Mouse (Mus musculus) liver, postnatal 0 days (tissue): Measurements from ENCODE around the gene Nudcd2. TPM values are rescaled to one million over a fixed set of nuclear protein-coding genes. Genes with fewer than 3 reads are reported as not detected.
A peak's percentile ranks its signal among the peaks of the same experiment; 100 is the strongest.

ENCODE experiments used
- ATAC-seq: fragments of 200-750 bp; cut with Nextera tagmentation; 2 replicates; pipeline ENCODE4 v1.8.0; 2017; ENCODE audit warnings: mild to moderate bottlenecking, moderate library complexity
- DNase-seq: peaks from one replicate; pipeline ENCODE4 v3.0.0-alpha.2; 2016
- H3K27ac ChIP-seq: fragments of 300-500 bp; sonication (generic); 2 replicates; pipeline ENCODE4 v1.5.1; 2014; ENCODE audit warnings: antibody characterized with exemption, moderate library complexity, mild to moderate bottlenecking, low read depth
- H3K27me3 ChIP-seq: fragments of 300-500 bp; sonication (generic); 2 replicates; pipeline ENCODE4 v1.6.1; 2014; ENCODE audit warnings: low read length, control low read depth, mixed read lengths; ENCODE audit not compliant: insufficient read depth
- H3K36me3 ChIP-seq: fragments of 300-500 bp; sonication (generic); replicated peaks from 2 replicates; pipeline ENCODE4 v1.6.1; 2014; ENCODE audit warnings: mild to moderate bottlenecking, control low read depth, low read length, moderate library complexity, mixed read lengths; ENCODE audit not compliant: insufficient read depth
- H3K4me1 ChIP-seq: fragments of 300-500 bp; sonication (generic); 2 replicates; pipeline ENCODE4 v1.6.1; 2014; ENCODE audit warnings: antibody characterized with exemption, mild to moderate bottlenecking, control low read depth; ENCODE audit not compliant: insufficient read depth
- H3K4me2 ChIP-seq: fragments of 300-500 bp; sonication (generic); 2 replicates; pipeline ENCODE4 v1.6.1; 2014; ENCODE audit warnings: low read depth, mild to moderate bottlenecking, low read length, moderate library complexity, mixed read lengths
- H3K4me3 ChIP-seq: fragments of 300-500 bp; sonication (generic); 2 replicates; pipeline ENCODE4 v1.5.1; 2014; ENCODE audit warnings: low read depth, low read length
- H3K9ac ChIP-seq: fragments of 300-500 bp; sonication (generic); replicated peaks from 2 replicates; pipeline ENCODE4 v1.6.1; 2014; ENCODE audit warnings: mild to moderate bottlenecking, moderate library complexity
- H3K9me3 ChIP-seq: fragments of 300-500 bp; sonication (generic); 2 replicates; pipeline ENCODE4 v1.6.1; 2016; ENCODE audit warnings: mild to moderate bottlenecking, control low read depth, low read length, mixed read lengths
- CTCF ChIP-seq: sonication (generic); IDR thresholded peaks from 2 replicates; pipeline ENCODE4 v1.5.1; 2016; ENCODE audit warnings: antibody characterized with exemption, low read depth
- EP300 ChIP-seq: IDR thresholded peaks from 2 replicates; pipeline ENCODE4 v1.6.1; 2016; ENCODE audit warnings: antibody characterized with exemption, low read depth, mild to moderate bottlenecking
- WGBS: fragments of 180-500 bp; shearing (Covaris S2); extraction: QIAGEN DNeasy Blood & Tissue Kit; methylation state at CpG from one replicate; pipeline ENCODE4 v1.1.7; 2014; ENCODE audit not compliant: insufficient replicate concordance; 5-methylcytosine and 5-hydroxymethylcytosine counted together
- polyA plus RNA-seq: library from polyadenylated mRNA; unstranded; fragments of >200 nt; fragmentation: Nextera tagmentation; extraction: Ambion mirVana; gene quantifications from 2 replicates; pipeline ENCODE4 v1.2.1, GENCODE M21; 2015

The Nudcd2 gene
- polyA plus RNA-seq, 1 experiment from 2014 or later: 70.1 TPM

DNA sequence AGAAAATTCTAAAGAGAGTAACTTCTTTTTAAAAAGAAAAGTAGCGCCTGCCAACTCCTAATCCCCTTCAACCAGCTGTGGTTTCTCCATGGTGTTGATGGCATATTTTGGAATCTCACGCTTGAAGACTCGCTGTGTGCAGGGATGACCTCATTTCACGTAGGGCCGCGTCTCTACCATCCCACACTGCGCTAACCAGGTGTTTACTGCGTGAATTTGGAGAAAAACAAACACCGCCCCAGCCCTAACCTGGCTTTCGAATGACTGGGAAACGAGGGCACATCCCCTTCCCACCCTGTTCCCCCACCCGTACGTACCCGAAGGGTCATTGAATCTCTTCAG is 499 bp upstream of the Nudcd2 start:
- Histone ChIP-seq H3K36me3 (peaks cover 26% of the 10 kb centered on the region), H3K9ac (peak overlapping the region; percentile 76), H3K9me3 (no peaks in the 10 kb centered on the region), H3K4me1 (peaks cover 15% of the 10 kb centered on the region), H3K4me2 (peak overlapping the region; percentile 91), H3K27ac (peak overlapping the region; percentile 75), H3K4me3 (peak overlapping the region; percentile 84), H3K27me3 (no peaks in the 10 kb centered on the region)
- 1% methylated on average over 14 of the region's 14 CpGs for WGBS
- TF ChIP-seq EP300 (no peak), CTCF (no peak)
- ATAC-seq: peak; percentile 57
- no peak for DNase-seq

DNA sequence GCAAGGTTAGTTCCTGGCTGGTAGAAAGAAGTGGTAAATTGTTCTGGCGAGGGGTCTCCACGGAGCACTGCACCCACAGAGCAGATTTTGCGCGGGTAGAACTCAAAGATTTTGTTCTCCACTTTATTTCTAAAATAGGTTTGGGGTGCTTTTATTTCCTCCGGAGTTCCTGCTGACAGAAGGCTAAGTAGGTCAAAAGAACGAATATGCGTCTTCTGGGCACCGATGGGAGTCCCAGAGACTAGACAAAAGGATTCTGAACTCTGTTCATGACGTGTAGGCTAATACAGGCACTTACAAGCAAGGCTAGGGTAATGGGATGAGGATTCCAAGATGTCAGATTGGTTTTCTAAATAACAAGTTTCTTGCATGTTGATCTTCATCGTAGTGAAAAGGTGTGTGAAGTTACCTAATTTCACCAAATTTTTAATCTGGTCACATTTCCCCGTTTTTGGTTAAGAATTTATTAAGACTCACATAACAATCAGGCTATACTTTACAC is 835 bp downstream of the Nudcd2 start:
- ATAC-seq (no peak), DNase-seq (no peak)
- Histone ChIP-seq H3K9ac (peak overlapping the region; percentile 91), H3K27me3 (no peaks in the 10 kb centered on the region), H3K9me3 (no peaks in the 10 kb centered on the region), H3K4me3 (peak overlapping the region; percentile 84), H3K36me3 (peaks cover 22% of the 10 kb centered on the region), H3K27ac (peak overlapping the region; percentile 78), H3K4me1 (peaks cover 15% of the 10 kb centered on the region), H3K4me2 (peak overlapping the region; percentile 97)
- WGBS: 4% methylated on average over 11 of the region's 11 CpGs
- no peak for TF ChIP-seq EP300

DNA sequence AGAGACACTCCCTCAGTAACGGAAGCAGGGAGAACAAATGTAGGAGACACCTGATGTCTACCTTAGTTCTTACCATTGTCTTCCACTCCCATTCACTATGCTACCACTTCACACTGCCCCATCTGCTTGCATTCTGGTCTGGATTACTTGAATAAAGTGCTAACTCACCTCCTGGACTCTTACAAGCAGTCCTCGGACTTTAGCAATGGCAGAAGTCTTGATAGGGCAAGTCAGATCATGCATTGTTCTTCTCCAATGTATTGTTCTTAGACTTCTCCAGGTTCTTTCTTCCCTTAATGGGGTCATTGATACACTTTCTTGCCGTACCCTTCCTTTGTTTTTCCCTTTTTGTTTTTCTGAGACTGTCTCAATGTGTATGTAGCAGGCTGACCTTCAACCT is 3.9 kb downstream of the Nudcd2 start:
- Histone ChIP-seq H3K4me3 (no peak overlapping the region), H3K27ac (no peak overlapping the region), H3K4me1 (peaks cover 13% of the 10 kb centered on the region), H3K36me3 (peaks cover 28% of the 10 kb centered on the region), H3K4me2 (no peak overlapping the region), H3K27me3 (no peaks in the 10 kb centered on the region), H3K9me3 (no peaks in the 10 kb centered on the region), H3K9ac (no peak overlapping the region)
- TF ChIP-seq CTCF (no peak), EP300 (no peak)
- 83% methylated on average over 3 of the region's 3 CpGs for WGBS
- DNase-seq: no peak
- no peak for ATAC-seq

DNA sequence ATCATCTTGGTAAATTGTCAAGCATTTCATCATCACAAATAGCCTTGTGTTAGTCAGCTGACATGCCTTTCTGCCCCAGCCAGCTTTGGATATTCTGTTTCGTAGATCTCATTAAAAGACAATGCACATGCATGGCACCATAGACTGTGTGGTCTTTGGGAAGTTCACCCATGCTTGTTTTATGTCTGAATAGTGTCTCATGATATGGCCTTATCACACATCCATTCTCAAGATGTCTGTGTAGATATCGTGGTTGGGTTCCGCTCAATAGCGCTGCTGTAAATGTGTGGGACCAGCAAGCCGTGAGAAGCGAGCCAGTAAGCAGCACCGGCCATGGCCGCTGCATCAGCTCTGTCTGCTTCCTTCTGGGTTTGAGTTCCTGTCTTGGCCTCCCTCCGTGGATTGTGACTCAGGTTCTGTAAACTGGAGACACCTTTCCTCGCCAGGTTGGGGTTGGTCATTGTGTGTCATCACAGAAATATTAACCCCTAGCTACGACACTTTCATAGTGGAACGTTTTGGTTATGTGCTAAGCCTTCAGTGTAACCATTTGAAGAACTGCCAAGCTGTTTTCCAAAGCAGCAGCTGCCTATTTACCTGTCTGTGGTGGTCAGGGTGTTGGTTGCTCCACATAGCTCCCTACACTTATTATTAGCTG is 8.3 kb downstream of the Nudcd2 start:
- no peaks in the 10 kb centered on the region for H3K4me1 ChIP-seq
- H3K27ac ChIP-seq: no peak overlapping the region
- H3K4me3 ChIP-seq: no peak overlapping the region
- DNase-seq: no peak
- WGBS: 86% methylated on average over 12 of the region's 12 CpGs
- no peaks in the 10 kb centered on the region for H3K9me3 ChIP-seq
- peaks cover 29% of the 10 kb centered on the region for H3K36me3 ChIP-seq
- no peaks in the 10 kb centered on the region for H3K27me3 ChIP-seq
- TF ChIP-seq CTCF (no peak), EP300 (no peak)
- no peak overlapping the region for H3K4me2 ChIP-seq
- no peak for ATAC-seq
- no peak overlapping the region for H3K9ac ChIP-seq

DNA sequence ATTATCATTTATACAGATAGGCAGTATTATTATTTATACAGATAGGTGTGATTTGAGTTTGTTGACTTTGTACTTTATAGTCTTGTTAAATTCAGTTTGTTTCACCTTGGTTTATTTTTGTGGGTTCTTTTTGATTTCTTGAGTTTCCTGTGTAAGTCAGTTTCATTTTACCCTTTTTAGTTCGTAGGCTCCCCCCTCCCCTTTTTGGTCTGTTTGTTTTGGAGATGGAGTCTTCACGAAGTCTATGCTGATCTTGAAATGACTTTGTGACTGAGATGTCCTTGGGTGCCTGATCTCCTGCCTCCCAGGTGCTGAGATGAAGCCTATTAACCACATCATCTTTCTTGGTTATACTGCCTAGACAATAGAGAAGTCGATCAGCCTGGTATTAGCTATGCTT is 10.9 kb downstream of the Nudcd2 start:
- no peak overlapping the region for H3K4me2 ChIP-seq
- no peaks in the 10 kb centered on the region for H3K27me3 ChIP-seq
- no peaks in the 10 kb centered on the region for H3K4me1 ChIP-seq
- ATAC-seq (no peak), DNase-seq (no peak)
- WGBS: 72% methylated on average over 3 of the region's 3 CpGs
- no peaks in the 10 kb centered on the region for H3K9me3 ChIP-seq
- no peak overlapping the region for H3K9ac ChIP-seq
- no peak overlapping the region for H3K4me3 ChIP-seq
- H3K27ac ChIP-seq: no peak overlapping the region
- peaks cover 9% of the 10 kb centered on the region for H3K36me3 ChIP-seq
- TF ChIP-seq EP300 (no peak), CTCF (no peak)

DNA sequence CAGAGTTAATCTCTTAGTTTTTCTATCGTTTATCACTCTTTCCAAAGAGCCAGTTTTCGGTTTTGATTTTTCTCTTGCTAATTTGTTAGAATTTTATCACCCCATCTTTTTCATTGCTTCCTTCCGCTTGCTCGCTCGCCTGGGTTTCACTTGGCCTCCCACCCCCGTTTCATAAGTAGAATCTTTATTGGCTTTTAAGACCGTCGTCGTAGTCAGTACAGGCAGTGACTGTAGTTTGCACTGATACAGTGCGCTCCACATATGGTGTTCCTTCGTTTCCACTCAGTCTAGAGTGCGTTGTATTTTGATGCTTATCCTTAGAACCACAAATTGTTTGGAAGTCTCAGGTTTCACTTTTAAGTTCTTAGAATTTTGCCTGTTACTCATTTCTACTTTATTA is 12.9 kb downstream of the Nudcd2 start:
- no peaks in the 10 kb centered on the region for H3K4me1 ChIP-seq
- H3K27me3 ChIP-seq: no peaks in the 10 kb centered on the region
- no peaks in the 10 kb centered on the region for H3K9me3 ChIP-seq
- ATAC-seq (no peak), DNase-seq (no peak)
- 87% methylated on average over 12 of the region's 12 CpGs for WGBS
- H3K27ac ChIP-seq: no peak overlapping the region
- TF ChIP-seq CTCF (no peak), EP300 (no peak)
- H3K4me3 ChIP-seq: no peak overlapping the region
- no peak overlapping the region for H3K9ac ChIP-seq
- H3K36me3 ChIP-seq: peaks cover 13% of the 10 kb centered on the region
- no peak overlapping the region for H3K4me2 ChIP-seq
